Mouse (Mus musculus) limb, embryonic 12.5 days (tissue): ENCODE measurements around the gene Ccdc107. TPM values are rescaled to one million over a fixed set of nuclear protein-coding genes. Genes with fewer than 3 reads are reported as not detected.

ENCODE experiments used
- ATAC-seq: fragments of 200-750 bp; cut with Nextera tagmentation; 2 replicates; pipeline ENCODE4 v1.8.0; 2017; ENCODE audit warnings: low read depth, moderate TSS enrichment; ENCODE audit not compliant: insufficient number of reproducible peaks, insufficient read depth, low FRiP score, low TSS enrichment
- H3K27ac ChIP-seq: fragments of 300-500 bp; sonication (generic); 2 replicates; pipeline ENCODE4 v1.5.1; 2016; ENCODE audit warnings: mild to moderate bottlenecking, moderate library complexity
- H3K27me3 ChIP-seq: fragments of 300-500 bp; sonication (generic); 2 replicates; pipeline ENCODE4 v1.6.1; 2016; ENCODE audit warnings: mild to moderate bottlenecking, moderate library complexity
- H3K36me3 ChIP-seq: fragments of 300-500 bp; sonication (generic); 2 replicates; pipeline ENCODE4 v1.6.1; 2016; ENCODE audit warnings: mild to moderate bottlenecking, moderate library complexity
- H3K4me1 ChIP-seq: fragments of 300-500 bp; sonication (generic); replicated peaks from 2 replicates; pipeline ENCODE4 v1.6.1; 2016
- H3K4me2 ChIP-seq: fragments of 300-500 bp; sonication (generic); 2 replicates; pipeline ENCODE4 v1.6.1; 2016; ENCODE audit warnings: mild to moderate bottlenecking, moderate library complexity
- H3K4me3 ChIP-seq: fragments of 300-500 bp; sonication (generic); replicated peaks from 2 replicates; pipeline ENCODE4 v1.5.1; 2016; ENCODE audit warnings: mild to moderate bottlenecking
- H3K9ac ChIP-seq: fragments of 300-500 bp; sonication (generic); replicated peaks from 2 replicates; pipeline ENCODE4 v1.6.1; 2016; ENCODE audit warnings: mild to moderate bottlenecking, moderate library complexity
- H3K9me3 ChIP-seq: fragments of 300-500 bp; sonication (generic); 2 replicates; pipeline ENCODE4 v1.6.1; 2016; ENCODE audit warnings: mild to moderate bottlenecking, moderate library complexity
- WGBS: fragments of 180-500 bp; shearing (Covaris S2); methylation state at CpG from one replicate; pipeline ENCODE4 v1.1.7; 2016; 5-methylcytosine and 5-hydroxymethylcytosine counted together
- polyA plus RNA-seq: library from polyadenylated mRNA; unstranded; fragments of >200 nt; fragmentation: Nextera tagmentation; extraction: Ambion mirVana; gene quantifications from 2 replicates; pipeline ENCODE4 v1.2.1, GENCODE M21; 2016

The Ccdc107 gene
- polyA plus RNA-seq, 1 experiment from 2014 or later: 62.0 TPM

DNA sequence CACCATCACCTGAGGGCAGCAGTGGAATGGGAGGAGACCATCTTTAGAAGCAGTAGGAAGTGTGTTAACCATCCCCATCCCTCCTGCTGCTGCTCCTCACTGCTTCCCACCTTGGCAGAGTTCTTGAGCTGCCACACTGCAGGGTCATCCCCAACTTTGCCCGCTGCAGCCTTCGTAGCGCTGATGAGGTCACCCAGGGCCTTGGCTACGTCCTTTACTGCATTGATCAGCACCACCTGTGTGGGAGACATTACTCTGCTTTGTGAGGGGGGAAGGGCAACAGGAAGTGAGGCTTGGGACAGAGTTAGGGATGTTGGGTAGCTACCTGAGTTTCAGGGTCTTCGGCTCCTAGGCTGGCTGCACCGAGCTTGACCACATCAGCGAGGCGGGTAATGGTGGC, 42.9 kb downstream of the Ccdc107 start:
- WGBS: 92% methylated on average over 8 of the region's 8 CpGs
- no peak overlapping the region for H3K9ac ChIP-seq
- no peaks in the 10 kb centered on the region for H3K9me3 ChIP-seq
- no peaks in the 10 kb centered on the region for H3K4me1 ChIP-seq
- H3K27me3 ChIP-seq: no peaks in the 10 kb centered on the region
- H3K4me2 ChIP-seq: no peak overlapping the region
- ATAC-seq: no peak
- H3K36me3 ChIP-seq: peaks cover 98% of the 10 kb centered on the region
- H3K4me3 ChIP-seq: no peak overlapping the region
- H3K27ac ChIP-seq: no peak overlapping the region

DNA sequence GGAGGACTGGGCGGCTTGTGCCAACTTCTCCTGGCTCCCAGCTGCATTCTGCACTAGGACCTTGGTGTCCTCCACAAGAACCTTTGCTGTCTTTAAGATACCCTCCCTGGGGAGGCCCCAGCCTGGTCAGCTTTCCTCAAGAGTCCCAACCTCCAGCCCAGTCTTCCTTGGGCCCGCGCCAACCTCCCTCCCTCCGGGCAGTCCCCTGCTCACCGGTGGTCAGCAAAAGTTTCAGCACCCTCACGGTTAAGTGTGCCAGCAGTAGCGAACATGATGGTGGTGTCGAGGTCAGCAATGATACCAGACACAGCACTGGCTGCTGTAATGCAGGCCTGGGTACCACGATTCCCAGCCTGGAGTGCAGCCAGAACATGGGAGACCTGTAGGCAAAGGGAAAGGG, 43.3 kb downstream of the Ccdc107 start:
- 90% methylated on average over 9 of the region's 9 CpGs for WGBS
- H3K9me3 ChIP-seq: no peaks in the 10 kb centered on the region
- H3K4me3 ChIP-seq: no peak overlapping the region
- H3K27ac ChIP-seq: no peak overlapping the region
- H3K4me1 ChIP-seq: no peaks in the 10 kb centered on the region
- H3K4me2 ChIP-seq: no peak overlapping the region
- no peak overlapping the region for H3K9ac ChIP-seq
- H3K36me3 ChIP-seq: peaks cover 98% of the 10 kb centered on the region
- ATAC-seq: no peak
- H3K27me3 ChIP-seq: no peaks in the 10 kb centered on the region

DNA sequence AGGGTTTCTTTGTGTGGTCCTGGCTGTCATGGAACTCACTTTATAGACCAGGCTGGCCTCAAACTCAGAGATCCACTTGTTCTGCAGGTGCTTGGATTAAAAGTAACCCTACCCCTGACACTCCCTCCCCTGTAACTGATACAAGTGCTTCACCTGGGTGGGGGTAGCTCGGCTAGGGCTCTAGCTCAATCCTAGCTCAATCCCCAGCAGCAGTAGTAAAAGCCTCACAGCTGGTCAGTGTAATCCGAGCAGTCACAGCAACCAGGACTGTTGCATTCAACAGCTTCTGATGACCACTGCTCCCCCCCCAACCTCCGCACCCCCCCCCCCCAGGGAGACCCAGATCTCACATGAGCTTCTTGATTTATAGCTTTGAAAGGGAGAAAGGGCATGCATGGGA, 49.3 kb downstream of the Ccdc107 start:
- H3K27ac ChIP-seq: no peak overlapping the region
- H3K4me3 ChIP-seq: no peak overlapping the region
- H3K27me3 ChIP-seq: no peaks in the 10 kb centered on the region
- no peaks in the 10 kb centered on the region for H3K4me1 ChIP-seq
- no peak overlapping the region for H3K4me2 ChIP-seq
- 0 out of 2 replicates have a peak, but pooled peaks have one; percentile 21 for ATAC-seq
- WGBS: 58% methylated on average over 3 of the region's 3 CpGs
- H3K9me3 ChIP-seq: no peaks in the 10 kb centered on the region
- peaks cover 99% of the 10 kb centered on the region for H3K36me3 ChIP-seq
- H3K9ac ChIP-seq: no peak overlapping the region

Other genes with a start within 250 kb of the Ccdc107 start
- gene Atp8b5, start 225.7 kb upstream of the Ccdc107 start, polyA plus RNA-seq: 0.60 and 0.97 TPM in 2 replicates
- 8.0 and 14.3 TPM in 2 replicates for gene Rusc2, start 110.9 kb upstream of the Ccdc107 start, polyA plus RNA-seq
- gene Fam166b, start 63.8 kb upstream of the Ccdc107 start, polyA plus RNA-seq: 0.24 TPM in 1 of 2 replicates, not detected in the other
- 13.3 TPM in 2 replicates for gene Tesk1, start 51.0 kb upstream of the Ccdc107 start, polyA plus RNA-seq
- gene Cd72, start 38.3 kb upstream of the Ccdc107 start, polyA plus RNA-seq: 2.7 and 3.5 TPM in 2 replicates
- not detected in 2 replicates for gene Sit1, start 9.2 kb upstream of the Ccdc107 start, polyA plus RNA-seq
- gene Arhgef39, start 6.8 kb downstream of the Ccdc107 start, polyA plus RNA-seq: 44.8 and 46.4 TPM in 2 replicates
- 1.1 and 1.3 TPM in 2 replicates for gene Car9, start 14.1 kb downstream of the Ccdc107 start, polyA plus RNA-seq
- gene Tpm2, start 30.9 kb downstream of the Ccdc107 start, polyA plus RNA-seq: 215 and 216 TPM in 2 replicates
- 42.0 and 44.5 TPM in 2 replicates for gene Creb3, start 69.4 kb downstream of the Ccdc107 start, polyA plus RNA-seq
- 62.2 and 67.4 TPM in 2 replicates for gene Tln1, start 69.8 kb downstream of the Ccdc107 start, polyA plus RNA-seq
- gene Rgp1, start 85.8 kb downstream of the Ccdc107 start, polyA plus RNA-seq: 36.6 and 42.5 TPM in 2 replicates
- gene Gba2, start 86.0 kb downstream of the Ccdc107 start, polyA plus RNA-seq: 32.0 and 34.7 TPM in 2 replicates
- 2.1 TPM in 1 of 2 replicates, not detected in the other for gene Msmp, start 91.6 kb downstream of the Ccdc107 start, polyA plus RNA-seq
- 14.4 and 17.9 TPM in 2 replicates for gene Npr2, start 139.0 kb downstream of the Ccdc107 start, polyA plus RNA-seq
- 0.95 and 0.99 TPM in 2 replicates for gene Spag8, start 160.7 kb downstream of the Ccdc107 start, polyA plus RNA-seq
- 78.7 and 87.6 TPM in 2 replicates for gene Hint2, start 163.6 kb downstream of the Ccdc107 start, polyA plus RNA-seq
- 5.6 and 6.6 TPM in 2 replicates for gene Tmem8b, start 176.1 kb downstream of the Ccdc107 start, polyA plus RNA-seq
- 2.8 and 3.6 TPM in 2 replicates for gene Fam221b, start 176.2 kb downstream of the Ccdc107 start, polyA plus RNA-seq
- 0.08 TPM in 1 of 2 replicates, not detected in the other for gene Olfr70, start 207.9 kb downstream of the Ccdc107 start, polyA plus RNA-seq
- gene Olfr71, start 217.4 kb downstream of the Ccdc107 start, polyA plus RNA-seq: not detected in 2 replicates
- 0.38 and 0.72 TPM in 2 replicates for gene Hrct1, start 234.3 kb downstream of the Ccdc107 start, polyA plus RNA-seq
- gene Spaar, start 237.1 kb downstream of the Ccdc107 start, polyA plus RNA-seq: 0.20 and 0.28 TPM in 2 replicates